Comparison of ENCODE assay signal across 8 mouse cellular contexts in genomic region chr1:118320696-118321095, GRCm38 (mm10). TPM values are rescaled to one million over a fixed set of nuclear protein-coding genes. Genes with fewer than 3 reads are reported as not detected.
A peak's percentile ranks its signal among the peaks of the same experiment; 100 is the strongest.
DNase-seq lines count a peak whose midpoint lies in the region; TF ChIP-seq lines count a peak whose summit lies in the region.
"Had no signal": no experiment of that assay in that cellular context is flagged by ENCODE, and none has a peak within 500 bp of the region (broad histone marks: within the 10 kb centered on the region; RNA-seq: fewer than 3 reads in every experiment).

No protein-coding gene starts in this region.

- no peak overlapping the region for H3K27ac ChIP-seq in left cerebral cortex, adult 2 months
- H3K27ac ChIP-seq in ES-E14 (ENCODE audit: insufficient read depth, low read depth, low read length, poor library complexity, severe bottlenecking): no peak overlapping the region
- H3K27ac ChIP-seq in forebrain, embryonic 10.5 days: no peak overlapping the region
- H3K27ac ChIP-seq: lung, embryonic 15.5 days had no signal

- peaks cover 14% of the 10 kb centered on the region for H3K36me3 ChIP-seq in ES-E14 (ENCODE audit: control insufficient read depth, insufficient read depth, low read length, poor library complexity, severe bottlenecking)
- peaks cover 2% of the 10 kb centered on the region; the same call in 1 of the 2 replicates for H3K36me3 ChIP-seq in splenic B cell, adult 2 months (ENCODE audit: control insufficient read depth, insufficient read depth, low read length, poor library complexity, severe bottlenecking)
- peaks cover 22% of the 10 kb centered on the region for H3K36me3 ChIP-seq in forebrain, embryonic 10.5 days (replicated peaks)

- H3K9me3 ChIP-seq in ES-E14 (ENCODE audit: control insufficient read depth, insufficient read depth, low read depth, low read length): no peaks in the 10 kb centered on the region
- H3K9me3 ChIP-seq in forebrain, embryonic 10.5 days: no peaks in the 10 kb centered on the region
- H3K9me3 ChIP-seq: lung, embryonic 15.5 days had no signal

- no peaks in the 10 kb centered on the region; a peak in 2 of 4 replicates for H3K4me1 ChIP-seq in ES-E14 (ENCODE audit: control insufficient read depth in 2 of 2, insufficient read depth in 2 of 2, low read length in 2 of 2, poor library complexity in 1 of 2)
- peaks cover 10% of the 10 kb centered on the region for H3K4me1 ChIP-seq in forebrain, embryonic 10.5 days

- H3K27me3 ChIP-seq in splenic B cell, adult 2 months (ENCODE audit: control insufficient read depth, insufficient read depth, low read length, poor library complexity, severe bottlenecking): no peaks in the 10 kb centered on the region
- no peaks in the 10 kb centered on the region for H3K27me3 ChIP-seq in forebrain, embryonic 10.5 days (ENCODE audit: poor library complexity, severe bottlenecking)
- H3K27me3 ChIP-seq: lung, embryonic 15.5 days had no signal

- no peak for DNase-seq in left cerebral cortex, adult 2 months (ENCODE audit: extremely low spot score in 1 of 2, low spot score in 2 of 2)
- DNase-seq in left cerebral cortex, postnatal 10 days (ENCODE audit: extremely low spot score in 1 of 2, low spot score in 2 of 2): no peak
- peak; percentile 73 for DNase-seq in ES-E14 (ENCODE audit: low read depth, low spot score)
- peak; percentile 48 for DNase-seq in c-Kit-negative CD71-positive TER-119-positive erythroid progenitor cells, embryonic 14.5 days (ENCODE audit: low read depth, low spot score)
- peak; percentile 29 to 55 for DNase-seq in kidney, postnatal 36 days
- peak; percentile 58 for DNase-seq in splenic B cell, adult 2 months (ENCODE audit: low read depth, low spot score)
- DNase-seq in forebrain, embryonic 10.5 days (ENCODE audit: extremely low spot score, low spot score): no peak

- H3K4me3 ChIP-seq in left cerebral cortex, adult 2 months: no peak overlapping the region
- peak overlapping the region in 1 of 2 experiments; percentile 87; a peak in 1 of 4 replicates for H3K4me3 ChIP-seq in ES-E14 (ENCODE audit: insufficient read depth in 1 of 2, low read depth in 1 of 2, low read length in 2 of 2, poor library complexity in 1 of 2, severe bottlenecking in 1 of 2)
- no peak overlapping the region; the same call in 1 of the 2 replicates for H3K4me3 ChIP-seq in forebrain, embryonic 10.5 days

- 66% methylated on average over 2 of the region's 2 CpGs for WGBS in forebrain, embryonic 10.5 days

- in situ Hi-C loops in ES-E14 (cut with MboI; ENCODE audit: low sequenced_read_pairs in 2 of 2, unreplicated experiment in 2 of 2): no loop called here

- peak; percentile 49 for TF ChIP-seq CTCF in left cerebral cortex, adult 2 months (IDR thresholded peaks at IDR 0.05)

- no peak overlapping the region for H3K9ac ChIP-seq in ES-E14 (ENCODE audit: insufficient read depth, low read depth, low read length, poor library complexity, severe bottlenecking)
- H3K9ac ChIP-seq: lung, embryonic 15.5 days had no signal

- intact Hi-C loops in left cerebral cortex, adult 2 months (cut with DNase I): loop anchor here (1.0 to 5.0 kb wide), 3 partner anchors 9 to 437 kb away; partner anchors contain the start of gene Tsn
- intact Hi-C loops in left cerebral cortex, postnatal 10 days (cut with DNase I): loop anchor here (10.0 kb wide), 1 partner anchor 154 kb away; no protein-coding TSS in a partner anchor

TF ChIP-seq in ES-E14, 5 proteins besides CTCF, POLR2A, EP300 and RAD21:
- TF ChIP-seq ZNF384 (IDR thresholded peaks at IDR 0.05; ENCODE audit: low read depth, low read length) (no peak), CHD2 (IDR thresholded peaks at IDR 0.05; ENCODE audit: low read depth, low read length) (no peak), MAFK (IDR thresholded peaks at IDR 0.05; ENCODE audit: insufficient read depth, low read depth, low read length) (no peak), ZC3H11A (IDR thresholded peaks at IDR 0.05; ENCODE audit: borderline replicate concordance, low read depth, low read length) (peak; percentile 71)

RNA-seq across cellular contexts. Expression of gene Nifk, which starts 0.9 kb away (rescaled TPM):
- 10 to 100 TPM; 17.3 to 19.1 TPM for total RNA-seq in left cerebral cortex, adult 2 months (2021)
- 10 to 100 TPM; 30.3 to 31.6 TPM for total RNA-seq in left cerebral cortex, postnatal 10 days (2021)
- total RNA-seq in ES-E14 (2012; rRNA removed): 57.0 and 87.1 TPM in 2 replicates
- 108 and 113 TPM in 2 replicates for polyA plus RNA-seq in forebrain, embryonic 10.5 days (2016; fragmentation: Nextera tagmentation; extraction: Ambion mirVana)

RNA-seq across cellular contexts. Expression of gene Tsn, which starts 9.2 kb away (rescaled TPM):
- total RNA-seq in left cerebral cortex, adult 2 months (2021): 100 to 1,000 TPM in 1 of 2 experiments, 10 to 100 TPM in 1; 96.0 to 104 TPM
- total RNA-seq in left cerebral cortex, postnatal 10 days (2021): 100 to 1,000 TPM; 123 to 125 TPM
- total RNA-seq in ES-E14 (2012; rRNA removed): 240 and 258 TPM in 2 replicates
- 395 and 413 TPM in 2 replicates for polyA plus RNA-seq in forebrain, embryonic 10.5 days (2016; fragmentation: Nextera tagmentation; extraction: Ambion mirVana)

Comparison
In these comparisons a context has a peak if more than half of its experiments do, and no peak if none do; other contexts are left out.
1. DNase-seq: peak in ES-E14 (single experiment), c-Kit-negative CD71-positive TER-119-positive erythroid progenitor cells, embryonic 14.5 days (single experiment), kidney, postnatal 36 days (2 of 2) and splenic B cell, adult 2 months (single experiment); none in left cerebral cortex, adult 2 months (0 of 2), left cerebral cortex, postnatal 10 days (0 of 2) and forebrain, embryonic 10.5 days (single experiment).